Mouse (Mus musculus) embryonic facial prominence, embryonic 10.5 days (tissue): ENCODE measurements around the gene Chek2. TPM values are rescaled to one million over a fixed set of nuclear protein-coding genes. Genes with fewer than 3 reads are reported as not detected.
"Not testable (repeated sequence)": the region's sequence is repeated elsewhere in the genome, so short reads cannot be mapped to it uniquely, and the experiment has no call there.

Experiments used
- DNase-seq: peaks from one replicate; pipeline ENCODE4 v3.0.0-alpha.2; 2017; ENCODE audit warnings: low spot score
- H3K27ac ChIP-seq: fragments of 300-500 bp; sonication (generic); replicated peaks from 2 replicates; pipeline ENCODE4 v1.5.1; 2016; ENCODE audit warnings: mild to moderate bottlenecking
- H3K27me3 ChIP-seq: fragments of 300-500 bp; sonication (generic); replicated peaks from 2 replicates; pipeline ENCODE4 v1.6.1; 2016; ENCODE audit warnings: low read depth, mild to moderate bottlenecking; ENCODE audit not compliant: poor library complexity, severe bottlenecking
- H3K36me3 ChIP-seq: fragments of 300-500 bp; sonication (generic); replicated peaks from 2 replicates; pipeline ENCODE4 v1.6.1; 2016; ENCODE audit warnings: mild to moderate bottlenecking, moderate library complexity
- H3K4me1 ChIP-seq: fragments of 300-500 bp; sonication (generic); 2 replicates; pipeline ENCODE4 v1.6.1; 2016
- H3K4me3 ChIP-seq: fragments of 300-500 bp; sonication (generic); 2 replicates; pipeline ENCODE4 v1.5.1; 2016; ENCODE audit warnings: mild to moderate bottlenecking, moderate library complexity
- H3K9me3 ChIP-seq: fragments of 300-500 bp; sonication (generic); 2 replicates; pipeline ENCODE4 v1.6.1; 2016; ENCODE audit warnings: mild to moderate bottlenecking
- WGBS: fragments of 180-500 bp; shearing (Covaris S2); methylation state at CpG from one replicate; pipeline ENCODE4 v1.1.7; 2016; 5-methylcytosine and 5-hydroxymethylcytosine counted together
- polyA plus RNA-seq: library from polyadenylated mRNA; unstranded; fragments of >200 nt; fragmentation: Nextera tagmentation; extraction: Ambion mirVana; gene quantifications from 2 replicates; pipeline ENCODE4 v1.2.1, GENCODE M21; 2016

The Chek2 gene
- polyA plus RNA-seq, 1 experiment from 2014 or later = 40.4 TPM

DNA sequence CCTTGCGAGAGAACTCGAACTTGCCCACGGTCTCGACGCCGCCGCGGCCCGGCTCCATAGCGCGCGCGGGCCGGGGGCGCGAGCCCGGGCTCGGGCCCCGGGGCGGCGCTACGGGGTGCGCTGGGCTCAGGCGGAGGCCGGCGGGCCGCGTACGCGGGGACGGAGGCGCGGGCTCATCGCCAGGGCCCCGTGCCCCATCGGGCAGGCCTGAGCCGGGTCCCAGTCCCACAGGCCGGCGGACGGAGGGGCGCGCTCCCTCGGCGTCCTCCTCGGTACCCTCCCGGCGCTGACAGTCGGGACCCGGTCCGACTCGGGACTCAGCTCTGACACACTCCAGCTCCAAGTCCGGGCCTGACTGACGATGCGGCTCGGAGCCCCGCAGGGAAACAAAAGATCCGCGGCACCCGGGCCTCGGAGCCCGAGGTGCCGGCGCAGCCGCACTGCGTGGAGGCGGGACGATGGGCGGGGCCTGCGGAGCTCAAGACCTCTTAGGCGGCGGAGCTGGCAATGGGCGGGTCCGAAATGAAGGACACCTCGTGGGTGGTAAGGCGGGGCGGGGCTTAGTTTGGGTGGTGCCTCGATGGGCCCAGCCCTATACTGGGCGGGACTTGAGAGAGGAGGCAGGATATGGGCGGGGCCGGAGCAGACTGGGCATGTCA, 30.0 kb upstream of the Chek2 start, which contains the start of gene Ulk1:
Gene Ulk1 (minus strand): TSS at position 431 of the 659 bp plus-strand sequence.
- H3K4me1 ChIP-seq = peaks cover 31% of the 10 kb centered on the region
- no peaks in the 10 kb centered on the region for H3K27me3 ChIP-seq
- H3K27ac ChIP-seq = peak within 1 kb of the TSS; percentile 96
- no peaks in the 10 kb centered on the region for H3K9me3 ChIP-seq
- WGBS = under 1% methylated on average over 80 of the region's 80 CpGs
- H3K4me3 ChIP-seq = peak within 1 kb of the TSS; percentile 96
- peak; percentile 99 for DNase-seq
- peaks cover 31% of the 10 kb centered on the region for H3K36me3 ChIP-seq

GRCm38 (mm10) chr5:110824421-110824820, 15.4 kb upstream of the Chek2 start:
- no peak overlapping the region for H3K4me3 ChIP-seq
- H3K36me3 ChIP-seq = no peaks in the 10 kb centered on the region; the same call in 1 of the 2 replicates
- no peaks in the 10 kb centered on the region for H3K4me1 ChIP-seq
- no peaks in the 10 kb centered on the region for H3K27me3 ChIP-seq
- DNase-seq = no peak
- no peaks in the 10 kb centered on the region for H3K9me3 ChIP-seq
- WGBS = 89% methylated on average over 4 of the region's 4 CpGs
- no peak overlapping the region for H3K27ac ChIP-seq

GRCm38 (mm10) chr5:110826781-110827495, 12.8 kb upstream of the Chek2 start:
- no peaks in the 10 kb centered on the region for H3K4me1 ChIP-seq
- no peak overlapping the region for H3K4me3 ChIP-seq
- H3K27ac ChIP-seq = no peak overlapping the region
- H3K36me3 ChIP-seq = no peaks in the 10 kb centered on the region; the same call in 1 of the 2 replicates
- no peaks in the 10 kb centered on the region for H3K27me3 ChIP-seq
- H3K9me3 ChIP-seq = no peaks in the 10 kb centered on the region
- WGBS = 91% methylated on average over 8 of the region's 8 CpGs
- no peak for DNase-seq

DNA sequence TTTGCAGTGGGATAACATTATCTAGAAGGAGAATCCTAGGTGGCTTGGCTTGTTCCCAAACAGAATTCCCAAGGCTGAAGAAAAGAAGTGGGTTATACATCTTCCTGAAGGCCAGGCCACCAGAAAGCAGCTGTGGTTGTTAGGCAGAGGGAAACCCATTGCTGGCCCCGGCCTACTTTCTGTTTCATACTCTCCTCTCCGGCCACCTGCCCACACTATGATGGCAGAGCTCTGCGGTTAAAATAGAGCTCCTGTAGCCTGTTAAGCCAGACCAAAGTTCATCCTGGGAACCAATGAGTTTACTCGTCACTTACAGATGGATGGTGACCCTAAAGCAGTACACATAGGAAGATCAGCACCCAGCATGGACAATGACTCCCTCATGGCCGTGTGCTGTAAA, 12.2 kb upstream of the Chek2 start:
- H3K27ac ChIP-seq = no peak overlapping the region
- H3K4me3 ChIP-seq = no peak overlapping the region
- 90% methylated on average over 5 of the region's 5 CpGs for WGBS
- H3K9me3 ChIP-seq = no peaks in the 10 kb centered on the region
- no peaks in the 10 kb centered on the region; the same call in 1 of the 2 replicates for H3K36me3 ChIP-seq
- H3K4me1 ChIP-seq = no peaks in the 10 kb centered on the region
- no peaks in the 10 kb centered on the region for H3K27me3 ChIP-seq
- DNase-seq = no peak

DNA sequence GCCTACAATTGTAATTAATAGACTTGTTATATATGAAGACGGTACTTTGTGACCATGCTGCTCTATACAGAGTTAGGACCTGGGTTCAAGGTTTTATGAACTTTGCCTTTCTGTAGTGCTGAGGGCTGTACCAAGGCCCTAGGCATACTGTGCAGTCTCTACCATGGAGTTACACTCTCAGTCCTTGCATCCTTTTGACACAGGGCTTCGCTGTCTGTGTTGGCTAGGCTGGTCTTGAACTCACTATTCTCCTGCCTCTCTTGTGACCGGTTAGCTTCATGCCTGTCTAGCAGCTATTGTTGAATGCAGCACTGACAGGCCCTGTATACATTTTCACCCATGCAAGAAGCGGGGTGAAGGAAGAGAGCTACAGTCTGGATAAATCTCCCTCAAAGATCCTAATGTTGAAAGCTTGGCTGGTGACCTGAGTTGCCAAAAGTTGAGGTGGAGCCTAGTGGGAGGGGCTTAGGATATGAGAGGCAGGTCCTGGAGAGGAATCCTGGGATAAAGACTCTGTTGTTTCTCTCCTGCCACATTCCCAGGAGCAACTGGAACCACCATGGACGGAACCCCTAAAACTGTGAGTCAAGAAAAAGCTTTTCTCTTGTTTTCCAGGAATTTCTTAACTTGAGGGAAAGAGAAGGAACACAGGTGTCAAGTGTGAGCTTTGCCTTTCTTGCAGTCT, 8.6 kb upstream of the Chek2 start:
- 0 out of 2 replicates have a peak, but pooled peaks cover 4% of the 10 kb centered on the region for H3K4me1 ChIP-seq
- DNase-seq = no peak
- H3K9me3 ChIP-seq = no peaks in the 10 kb centered on the region
- no peaks in the 10 kb centered on the region for H3K27me3 ChIP-seq
- WGBS = 88% methylated on average over 5 of the region's 5 CpGs
- H3K27ac ChIP-seq = no peak overlapping the region
- peaks cover 16% of the 10 kb centered on the region for H3K36me3 ChIP-seq
- no peak overlapping the region for H3K4me3 ChIP-seq

DNA sequence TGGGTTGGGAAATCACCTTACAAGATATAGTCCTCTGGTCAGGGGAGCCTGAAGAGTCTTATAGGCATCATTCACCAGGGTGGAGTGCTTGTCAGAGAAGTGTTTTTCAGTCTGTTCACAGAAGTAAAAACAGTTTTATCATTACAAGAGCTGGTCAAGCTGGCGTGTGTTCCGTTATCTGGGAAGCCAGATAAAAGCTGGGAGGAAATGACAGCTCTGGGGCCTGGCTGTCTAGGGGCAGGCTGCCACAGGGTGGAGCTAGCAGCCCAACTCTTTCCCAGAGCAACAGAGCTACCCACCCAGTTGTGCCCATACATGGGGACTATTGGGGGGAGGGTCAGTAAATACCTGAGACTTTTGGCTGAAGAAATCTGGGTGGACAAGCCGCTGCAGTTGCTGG, 3.8 kb upstream of the Chek2 start:
- DNase-seq = peak; percentile 46
- H3K27me3 ChIP-seq = no peaks in the 10 kb centered on the region
- peaks cover 17% of the 10 kb centered on the region for H3K36me3 ChIP-seq
- WGBS = 33% methylated on average over 3 of the region's 3 CpGs
- H3K4me3 ChIP-seq = no peak overlapping the region
- H3K4me1 ChIP-seq = peaks cover 20% of the 10 kb centered on the region
- no peaks in the 10 kb centered on the region for H3K9me3 ChIP-seq
- no peak overlapping the region for H3K27ac ChIP-seq

GRCm38 (mm10) chr5:110838016-110838415, 1.8 kb upstream of the Chek2 start:
- not testable (repeated sequence) for H3K27ac ChIP-seq, H3K4me3 ChIP-seq
- WGBS = 82% methylated on average over 5 of the region's 5 CpGs

GRCm38 (mm10) chr5:110839038-110839677, 621 bp upstream of the Chek2 start:
- peaks cover 24% of the 10 kb centered on the region for H3K4me1 ChIP-seq
- peak overlapping the region; percentile 83 for H3K4me3 ChIP-seq
- H3K27me3 ChIP-seq = no peaks in the 10 kb centered on the region
- peaks cover 36% of the 10 kb centered on the region for H3K36me3 ChIP-seq
- DNase-seq = no peak
- peak overlapping the region; percentile 89 for H3K27ac ChIP-seq
- H3K9me3 ChIP-seq = no peaks in the 10 kb centered on the region
- WGBS = 8% methylated on average over 28 of the region's 28 CpGs

More at GRCm38 (mm10) chr5:110838016-110838415, 1.8 kb upstream of the Chek2 start:
- DNase-seq, H3K9me3 ChIP-seq, H3K27me3 ChIP-seq: not testable (repeated sequence)
- Histone ChIP-seq H3K4me1 (peaks cover 24% of the 10 kb centered on the region), H3K36me3 (peaks cover 35% of the 10 kb centered on the region)

DNA sequence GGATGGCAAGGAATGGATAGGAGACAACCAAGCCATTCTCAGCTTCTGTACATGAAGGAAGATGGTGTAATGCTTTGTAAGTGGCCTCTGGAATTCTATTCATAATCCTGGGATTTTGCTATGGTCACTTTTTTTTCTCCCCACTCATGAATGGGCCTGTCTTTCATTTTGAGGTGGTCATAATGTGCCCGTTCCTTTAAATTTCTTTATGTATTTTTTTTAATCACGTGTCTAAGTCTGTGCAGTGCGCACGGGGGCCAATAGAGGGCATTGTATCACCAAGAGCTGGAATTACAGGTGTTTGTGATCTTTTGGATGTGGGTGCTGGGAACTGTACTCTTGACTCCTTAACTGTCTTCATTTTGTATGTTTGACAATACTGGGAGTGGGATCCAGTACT, 686 bp downstream of the Chek2 start:
- peaks cover 24% of the 10 kb centered on the region for H3K4me1 ChIP-seq
- 9% methylated on average over 4 of the region's 4 CpGs for WGBS
- H3K27ac ChIP-seq = peak overlapping the region; percentile 88
- H3K4me3 ChIP-seq = peak overlapping the region; percentile 83
- no peaks in the 10 kb centered on the region for H3K9me3 ChIP-seq
- peaks cover 46% of the 10 kb centered on the region for H3K36me3 ChIP-seq
- peak; percentile 56 for DNase-seq
- no peaks in the 10 kb centered on the region for H3K27me3 ChIP-seq

GRCm38 (mm10) chr5:110841046-110841862, 1.5 kb downstream of the Chek2 start:
- H3K9me3 ChIP-seq = no peaks in the 10 kb centered on the region
- 90% methylated on average over 14 of the region's 14 CpGs for WGBS
- H3K36me3 ChIP-seq = peaks cover 54% of the 10 kb centered on the region
- no peak overlapping the region for H3K27ac ChIP-seq
- H3K27me3 ChIP-seq = no peaks in the 10 kb centered on the region
- H3K4me1 ChIP-seq = peaks cover 20% of the 10 kb centered on the region
- no peak for DNase-seq
- peak overlapping the region; percentile 83 for H3K4me3 ChIP-seq

GRCm38 (mm10) chr5:110852990-110853389, 13.2 kb downstream of the Chek2 start:
- Histone ChIP-seq H3K9me3 (0 out of 2 replicates have a peak, but pooled peaks cover 2% of the 10 kb centered on the region), H3K36me3 (peaks cover 86% of the 10 kb centered on the region), H3K27ac (no peak overlapping the region), H3K27me3 (no peaks in the 10 kb centered on the region), H3K4me1 (peaks cover 12% of the 10 kb centered on the region), H3K4me3 (no peak overlapping the region)
- WGBS = 73% methylated on average over 1 of the region's 1 CpGs
- no peak for DNase-seq
